Mouse (Mus musculus) gastrocnemius, postnatal 25 days (tissue): ENCODE results near the gene Hmga1b. TPM values are rescaled to one million over a fixed set of nuclear protein-coding genes. Genes with fewer than 3 reads are reported as not detected.
"Not testable (repeated sequence)": the region's sequence is repeated elsewhere in the genome, so short reads cannot be mapped to it uniquely, and the experiment has no call there.

Source experiments
- DNase-seq: peaks from one replicate; pipeline ENCODE4 v3.0.0; 2022
- total RNA-seq, 2 experiments: library from RNA; stranded (reverse); gene quantifications; 1 replicate in 1 of 2; 2 replicates in 1 of 2; pipeline ENCODE4 v1.2.3; 2021

The Hmga1b gene
- total RNA-seq, 2 experiments from 2014 or later, result 17.1 to 19.8 TPM

DNA sequence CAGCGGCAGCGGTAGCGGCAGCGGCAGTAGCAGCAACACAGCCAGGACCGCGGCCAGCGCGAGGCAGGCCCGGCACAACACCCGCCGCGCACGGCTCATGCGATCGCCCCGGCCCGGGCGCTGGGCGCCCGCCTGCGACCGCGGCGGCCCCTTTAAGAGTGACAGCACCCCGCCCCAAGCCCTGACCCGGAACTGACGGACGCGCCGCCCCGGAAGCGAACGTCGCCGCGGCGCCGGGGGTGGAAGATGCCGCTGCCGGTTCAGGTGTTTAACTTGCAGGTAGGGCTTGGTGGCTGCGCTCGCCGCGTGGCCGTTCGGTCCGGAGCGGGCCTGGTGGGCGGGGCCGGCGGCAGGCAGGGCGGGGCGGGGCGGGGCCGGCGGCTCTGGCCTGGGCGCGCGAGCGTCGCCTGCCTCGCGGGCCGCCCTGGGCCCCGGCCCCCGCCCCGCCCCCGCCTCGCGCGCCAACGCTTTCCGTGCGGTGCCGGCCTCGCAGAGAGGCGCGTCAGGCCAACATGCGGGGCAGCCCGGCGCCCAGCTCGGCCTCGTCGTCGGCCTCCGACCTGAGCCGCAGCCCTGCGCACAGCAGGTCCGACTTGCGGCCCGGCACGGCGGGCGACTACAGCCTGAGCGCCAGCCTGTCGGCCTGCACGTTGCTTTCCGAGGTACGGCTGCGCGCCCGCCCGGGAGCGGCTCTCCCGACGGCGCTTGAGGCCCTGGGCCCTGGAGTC is 21.6 kb downstream of the Hmga1b start, which contains the start of the genes Rfng and Gps1:
Gene Rfng (minus strand): TSS at position 144 of the 728 bp plus-strand sequence.
Gene Gps1 (plus strand): TSS at position 209 of the 728 bp plus-strand sequence.
- peak; percentile 81 for DNase-seq

DNA sequence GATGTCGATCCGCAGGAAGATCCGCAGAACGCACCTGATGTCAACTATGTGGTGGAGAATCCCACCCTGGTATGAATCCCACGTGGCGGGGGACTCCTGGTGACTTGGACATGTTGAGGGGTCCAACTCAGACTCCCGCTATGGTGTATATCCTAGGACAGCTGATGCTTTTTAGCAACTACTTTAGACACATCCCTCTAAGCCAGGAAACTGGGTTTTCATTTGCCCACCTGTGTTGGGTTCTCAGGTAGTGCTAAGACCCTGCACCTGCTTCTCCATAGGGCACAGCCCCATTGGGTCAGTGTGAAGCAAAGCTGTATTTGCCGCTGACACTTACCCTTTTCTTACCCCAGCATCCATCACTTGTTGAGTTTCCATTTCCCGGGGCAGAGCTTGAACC is 22.6 kb downstream of the Hmga1b start:
- no peak for DNase-seq

DNA sequence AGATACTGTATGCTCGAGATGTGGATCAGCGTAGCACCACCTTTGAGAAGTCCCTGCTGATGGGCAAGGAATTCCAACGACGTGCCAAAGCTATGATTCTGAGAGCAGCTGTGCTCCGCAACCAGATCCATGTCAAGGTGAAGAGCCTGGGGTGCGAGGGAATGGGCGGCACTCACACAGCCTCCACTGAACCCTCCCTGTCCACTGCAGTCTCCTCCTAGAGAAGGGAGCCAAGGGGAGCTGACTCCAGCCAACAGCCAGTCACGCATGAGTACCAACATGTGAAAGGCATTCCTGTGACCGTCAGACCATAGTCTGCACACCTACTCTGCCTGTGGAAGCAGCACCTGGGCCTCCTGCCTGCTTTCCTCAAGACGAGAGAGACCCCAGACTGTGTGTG is 25.9 kb downstream of the Hmga1b start:
- DNase-seq, result not testable (repeated sequence)

DNA sequence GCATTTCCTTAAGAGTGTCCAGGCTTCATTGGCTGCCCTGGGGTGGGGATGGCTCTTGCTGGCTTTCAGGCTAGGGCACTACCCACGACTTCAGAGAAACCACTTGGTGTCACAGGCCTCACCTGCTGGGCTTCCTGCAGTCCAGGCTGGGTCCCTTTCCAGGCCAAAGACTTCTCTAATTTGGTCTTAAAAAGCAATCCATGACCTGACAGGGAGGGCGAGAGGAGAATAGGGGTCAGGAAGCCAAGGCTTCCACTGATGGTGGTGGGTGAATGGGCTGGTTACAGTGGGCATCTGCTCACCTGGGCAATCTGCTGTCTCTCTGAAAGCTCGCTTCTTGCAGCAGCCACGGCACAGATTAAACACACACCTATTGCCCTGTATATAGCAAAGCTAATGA is 26.8 kb downstream of the Hmga1b start:
- DNase-seq, result no peak

DNA sequence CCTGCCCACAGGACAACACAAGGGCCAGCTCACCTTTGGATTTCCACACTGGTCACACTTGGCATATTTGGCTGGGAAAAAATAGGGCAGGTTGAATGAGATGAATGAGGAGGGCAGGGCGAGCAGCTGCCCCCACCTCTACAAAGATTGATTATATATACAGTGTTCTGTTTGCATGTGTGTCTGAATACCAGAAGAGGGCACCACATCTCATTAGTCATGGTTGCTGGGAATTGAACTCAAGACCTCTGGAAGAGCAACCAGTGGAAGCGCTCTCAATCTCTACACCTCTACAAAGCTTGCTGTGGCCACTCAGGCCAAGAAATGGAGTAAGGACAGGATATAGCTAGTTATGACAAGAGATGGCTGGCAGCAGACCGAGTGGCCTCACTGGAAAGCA is 27.2 kb downstream of the Hmga1b start:
- DNase-seq, result no peak

DNA sequence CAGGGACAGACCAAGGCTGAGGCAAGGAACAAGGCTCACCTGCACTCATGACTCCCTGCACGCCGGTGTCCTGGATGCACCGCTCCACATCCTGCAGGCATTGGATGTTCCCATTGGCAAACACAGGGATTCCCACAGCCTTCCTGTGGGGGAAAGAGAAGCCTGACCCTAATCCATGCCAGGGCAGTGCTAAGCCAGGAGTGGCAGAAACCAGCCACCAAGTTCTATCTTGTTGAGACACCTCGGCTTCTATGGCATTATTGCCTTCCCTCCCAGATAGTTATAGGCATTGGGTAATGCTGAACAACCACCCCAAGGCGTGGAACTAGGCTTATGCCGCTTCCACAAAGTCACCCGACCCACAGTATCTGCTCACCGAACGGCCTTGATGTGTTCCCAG is 30.1 kb downstream of the Hmga1b start:
- DNase-seq, result no peak

DNA sequence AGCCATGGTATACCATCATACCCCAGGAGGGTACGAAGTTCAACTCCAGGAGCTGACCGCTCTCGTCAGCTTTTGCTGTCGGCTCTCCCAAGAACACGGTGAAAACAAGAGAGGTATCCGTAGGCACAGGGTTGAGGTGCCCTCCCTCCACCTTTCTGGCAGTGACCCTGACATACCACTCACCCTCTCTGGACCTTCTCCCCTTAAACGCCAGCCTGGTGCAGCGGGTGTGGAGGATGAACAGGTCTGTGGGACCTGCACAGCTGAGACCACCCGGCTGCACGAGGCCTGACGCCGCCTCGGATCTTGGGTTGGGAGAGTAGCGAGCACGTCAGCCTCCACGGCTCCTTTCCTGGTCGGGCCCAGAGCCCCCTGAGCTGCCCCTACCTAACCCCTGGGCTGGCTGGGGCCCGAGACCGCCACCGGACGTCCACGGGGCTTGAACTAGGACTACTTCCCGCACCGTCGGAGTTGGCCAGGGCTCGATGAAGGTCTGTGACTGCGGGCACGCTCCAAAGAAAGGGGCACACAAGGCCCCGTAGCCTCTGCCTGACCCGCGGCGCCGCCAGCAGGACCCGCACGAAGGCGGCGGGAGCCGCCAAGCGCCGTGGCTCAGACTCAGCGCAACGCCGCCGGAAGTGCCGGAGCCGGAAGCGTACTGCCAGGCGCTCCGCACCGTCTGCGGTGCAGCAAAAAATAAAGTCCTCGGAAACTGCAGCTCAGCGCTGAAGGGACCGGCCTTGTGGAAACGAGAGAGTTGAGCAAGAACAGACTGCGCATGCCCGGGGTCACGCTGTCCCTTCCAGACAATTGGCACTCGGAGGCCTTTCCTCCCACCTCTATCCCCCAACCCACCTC is 33.4 kb downstream of the Hmga1b start, which contains the start of gene Dus1l:
Gene Dus1l (minus strand): TSS at position 648 of the 858 bp plus-strand sequence.
- peak; percentile 95 for DNase-seq

DNA sequence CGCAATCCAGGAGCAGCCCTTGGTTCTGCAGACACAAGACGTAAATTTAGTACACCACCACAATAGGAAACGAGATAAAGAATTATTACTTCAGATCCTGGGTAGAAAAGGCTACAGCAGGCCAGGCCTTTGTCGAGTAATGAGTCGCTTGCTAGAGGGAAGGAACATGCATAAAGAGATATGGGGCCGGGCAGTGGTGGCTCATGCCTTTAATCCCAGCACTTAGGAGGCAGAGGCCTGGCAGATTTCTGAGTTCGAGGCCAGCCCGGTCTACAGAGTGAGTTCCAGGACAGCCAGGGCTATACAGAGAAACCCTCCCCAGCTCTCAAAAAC is 34.0 kb downstream of the Hmga1b start:
- no peak for DNase-seq

DNA sequence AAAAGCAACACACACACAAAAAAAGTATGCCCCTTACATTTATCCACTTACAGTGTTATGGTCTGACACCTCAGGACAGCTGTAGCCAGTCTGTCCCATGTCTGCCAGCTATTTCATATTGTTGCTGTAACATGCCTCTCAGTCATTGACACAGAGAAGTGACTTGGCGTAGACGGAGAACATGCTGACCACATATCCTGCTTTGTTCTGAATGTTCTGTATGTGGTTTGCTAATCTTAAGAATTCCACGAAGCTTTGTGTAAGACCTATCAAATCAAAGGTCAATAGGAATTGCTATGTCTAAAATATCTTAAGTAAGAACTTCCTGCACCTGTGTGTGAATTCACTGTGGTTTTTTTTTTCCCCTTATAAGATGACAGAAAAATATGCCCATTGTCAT is 35.6 kb downstream of the Hmga1b start:
- no peak for DNase-seq

DNA sequence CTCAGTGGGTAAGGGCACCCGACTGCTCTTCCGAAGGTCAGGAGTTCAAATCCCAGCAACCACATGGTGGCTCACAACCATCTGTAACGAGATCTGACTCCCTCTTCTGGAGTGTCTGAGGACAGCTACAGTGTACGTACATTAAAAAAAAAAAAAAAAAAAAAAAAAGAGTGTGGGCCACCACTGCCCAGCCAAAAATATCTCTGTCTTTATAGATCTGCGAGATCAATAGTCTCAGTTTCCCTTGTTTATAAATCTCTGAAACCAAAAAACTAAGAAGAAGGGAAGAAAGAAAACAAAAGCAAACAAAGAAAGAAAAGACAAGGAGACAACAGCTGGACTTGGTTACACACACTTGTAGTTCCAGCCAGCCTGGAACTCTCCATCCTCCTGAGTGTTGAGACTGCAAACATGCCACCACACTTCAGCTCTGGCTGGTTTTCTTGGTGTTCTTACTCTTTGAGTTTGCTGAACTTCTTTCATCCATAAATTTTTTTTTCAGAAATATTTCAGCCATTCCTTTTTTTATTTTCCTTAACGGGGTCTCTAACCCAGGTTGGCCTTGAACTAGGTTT is 36.8 kb downstream of the Hmga1b start:
- DNase-seq, result no peak

DNA sequence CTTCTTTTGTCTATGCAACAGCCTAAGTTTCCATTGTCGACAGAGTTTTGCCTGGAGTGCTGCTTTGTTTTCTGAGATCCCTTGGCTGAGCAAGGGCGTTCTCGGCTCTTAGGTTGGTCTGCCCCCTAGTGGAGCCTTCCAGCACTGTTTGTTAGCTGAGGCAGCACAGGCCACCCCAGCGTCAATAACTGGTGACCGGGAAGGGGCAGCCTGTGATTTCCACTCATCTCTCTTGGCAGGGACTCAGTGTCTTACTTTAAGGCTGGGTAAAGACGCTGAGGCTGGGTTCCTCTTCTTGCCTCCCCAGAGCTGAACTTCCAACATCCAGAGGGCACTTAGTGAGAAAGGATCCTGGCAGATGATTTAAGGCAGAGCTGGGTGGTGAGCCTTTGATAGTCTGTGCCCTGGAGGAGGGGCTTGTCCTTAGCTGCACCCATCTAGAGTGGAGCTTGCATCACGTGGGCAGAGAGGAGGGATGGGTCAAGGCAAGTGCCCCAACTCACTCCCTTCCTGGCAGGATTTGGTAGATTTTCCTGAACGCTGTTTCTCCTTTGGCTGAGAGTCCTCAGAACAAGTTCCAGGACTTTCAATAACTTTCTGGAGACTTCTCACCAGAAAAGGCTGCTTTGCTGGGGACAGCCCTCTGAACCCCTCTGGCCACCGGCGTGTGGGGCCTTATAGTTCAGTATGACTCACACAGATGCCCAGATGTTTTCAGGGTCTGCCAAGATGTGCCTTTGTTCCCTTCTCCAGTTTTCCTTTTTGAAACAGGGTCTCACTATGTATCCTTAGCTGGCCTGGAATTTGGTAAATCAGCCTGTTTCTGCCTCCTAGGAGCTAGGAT is 37.7 kb downstream of the Hmga1b start:
- DNase-seq, result peak; percentile 86

DNA sequence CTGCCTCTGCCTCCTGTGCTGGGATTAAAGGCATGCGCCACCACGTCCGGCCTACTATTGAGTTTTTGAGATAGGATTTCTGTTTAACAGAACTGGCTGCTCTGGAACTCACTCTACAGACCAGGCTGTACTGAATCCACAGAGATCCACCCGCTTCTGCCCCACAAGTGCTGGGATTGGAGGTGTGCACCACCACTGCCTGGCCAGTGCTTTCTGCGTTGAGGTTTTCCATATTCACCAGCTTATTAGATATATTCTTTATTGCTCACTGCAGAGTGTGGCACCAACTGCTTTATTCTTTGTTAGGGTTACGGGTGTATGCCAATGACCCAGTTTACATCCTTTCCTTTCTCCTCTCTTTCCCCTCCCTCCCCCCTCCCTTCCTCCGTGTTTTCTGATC is 41.7 kb downstream of the Hmga1b start:
- DNase-seq, result no peak

DNA sequence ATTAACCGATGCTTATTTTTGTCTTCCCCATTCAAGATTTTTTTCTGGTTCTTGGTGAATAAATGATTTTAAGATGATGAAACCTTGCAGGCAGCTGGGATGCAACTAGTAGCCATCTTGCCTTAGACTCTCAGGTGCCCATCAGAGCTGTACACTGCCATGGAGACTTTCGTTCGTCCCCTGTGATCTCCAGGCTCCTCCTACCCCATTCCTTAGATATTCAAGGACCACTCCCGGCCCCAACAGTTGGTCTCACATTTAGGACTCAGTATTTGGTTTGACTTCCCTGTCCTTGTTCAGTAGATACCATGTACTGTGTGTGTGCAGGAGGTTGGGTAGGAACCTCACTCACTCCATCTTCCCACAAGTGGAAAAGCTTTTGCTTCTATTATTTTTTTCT is 42.2 kb downstream of the Hmga1b start:
- no peak for DNase-seq

DNA sequence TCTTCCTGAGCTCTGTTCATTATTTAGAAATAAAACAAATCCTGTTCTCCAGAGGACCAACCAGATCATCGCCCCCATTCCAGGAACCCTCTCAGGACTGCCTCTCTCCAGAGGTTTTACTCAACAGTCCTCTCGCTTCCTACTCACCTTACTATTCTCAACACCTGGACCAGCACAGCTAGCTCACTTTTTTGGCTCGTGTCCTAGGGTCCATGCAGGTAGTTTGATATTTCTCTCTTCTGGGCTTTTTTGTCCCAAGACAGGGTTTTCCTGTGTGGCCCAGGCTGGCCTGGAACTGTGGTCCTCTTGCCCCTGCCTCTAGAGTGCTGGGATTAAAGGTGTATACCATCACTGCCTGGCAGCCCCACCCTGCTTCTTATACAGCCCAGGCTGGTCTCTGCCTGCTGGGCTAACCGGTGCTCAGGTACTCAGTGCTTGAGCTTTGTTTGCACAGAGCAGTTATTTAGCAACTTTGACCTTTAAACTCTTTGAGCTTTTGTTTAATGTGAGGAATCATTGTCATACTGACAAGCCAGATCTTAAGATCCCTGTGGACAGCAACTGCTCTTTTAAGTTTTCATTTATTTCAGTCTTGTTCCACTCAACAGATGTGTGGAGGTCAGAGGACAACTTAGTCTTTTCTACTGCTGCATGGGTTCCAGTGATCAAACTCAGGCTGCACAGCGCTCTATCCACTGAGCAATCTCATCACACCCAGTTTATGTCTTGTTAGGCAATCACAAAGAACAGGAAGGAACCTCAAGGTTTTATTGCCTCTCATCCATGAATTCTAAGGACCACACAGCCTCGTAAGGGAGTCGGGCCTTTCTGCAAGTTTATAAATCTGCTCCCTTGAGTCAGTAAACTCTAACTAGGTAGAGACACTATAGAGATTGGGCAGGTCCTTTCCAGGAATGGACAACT is 43.0 kb downstream of the Hmga1b start:
- DNase-seq, result no peak

DNA sequence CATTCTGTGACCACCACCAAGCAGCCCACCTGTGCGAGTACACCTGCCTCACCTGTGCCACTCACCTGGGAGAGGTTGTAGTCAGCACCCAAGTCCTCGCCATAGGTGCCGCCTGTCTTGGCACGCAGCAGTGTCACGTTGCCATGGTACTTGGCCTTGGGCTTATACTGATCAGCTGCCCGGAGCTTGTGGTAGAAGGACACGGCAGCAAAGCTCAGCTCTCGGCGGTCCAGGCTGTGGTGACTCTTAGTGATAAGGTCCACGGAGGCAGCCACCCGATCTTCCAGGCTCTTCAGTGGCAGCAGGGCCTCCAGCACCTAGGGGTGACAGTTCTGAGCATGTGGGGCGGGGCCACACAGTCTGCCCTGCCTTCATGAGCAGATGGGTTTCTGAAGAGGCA is 45.4 kb downstream of the Hmga1b start:
- DNase-seq, result no peak

DNA sequence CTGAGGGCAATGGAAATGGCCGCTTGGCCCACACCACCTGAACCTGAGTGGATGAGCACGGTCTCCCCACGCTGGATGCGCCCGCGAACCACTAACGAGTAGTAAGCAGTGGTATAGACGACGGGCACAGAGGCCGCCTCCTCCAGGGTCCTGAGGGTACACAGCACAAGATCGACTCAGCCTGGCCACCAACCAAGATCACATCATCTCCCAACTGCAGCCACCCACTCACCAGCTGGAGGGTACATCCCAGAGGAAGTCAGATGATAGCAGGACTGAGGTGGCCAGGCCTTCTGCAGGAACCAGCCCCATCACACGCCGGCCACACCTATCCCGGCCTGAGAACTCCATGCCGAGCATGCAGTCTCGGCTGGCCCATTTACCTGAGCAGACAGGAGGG is 49.5 kb downstream of the Hmga1b start:
- DNase-seq, result no peak

Other genes with a start within 250 kb of the Hmga1b start
- under 1 TPM in 1 of 2 experiments, not detected in 1; 0.31 TPM for gene Gcgr, start 232.1 kb upstream of the Hmga1b start, total RNA-seq
- 10 to 100 TPM; 21.4 to 23.7 TPM for gene Mcrip1, start 213.1 kb upstream of the Hmga1b start, total RNA-seq
- 100 to 1,000 TPM in 1 of 2 experiments, 10 to 100 TPM in 1; 92.3 to 377 TPM for gene Ppp1r27, start 211.7 kb upstream of the Hmga1b start, total RNA-seq
- 100 to 1,000 TPM; 192 to 198 TPM for gene P4hb, start 189.5 kb upstream of the Hmga1b start, total RNA-seq
- 10 to 100 TPM; 80.1 to 95.2 TPM for gene Arhgdia, start 181.2 kb upstream of the Hmga1b start, total RNA-seq
- 10 to 100 TPM; 39.1 to 40.5 TPM for gene Alyref, start 164.4 kb upstream of the Hmga1b start, total RNA-seq
- gene Anapc11, start 164.4 kb upstream of the Hmga1b start, total RNA-seq, result 10 to 100 TPM; 50.7 to 51.6 TPM
- gene Npb, start 154.3 kb upstream of the Hmga1b start, total RNA-seq, result not detected
- gene Pcyt2, start 144.9 kb upstream of the Hmga1b start, total RNA-seq, result 10 to 100 TPM; 30.7 to 34.7 TPM
- 1 to 10 TPM; 4.3 to 7.2 TPM for gene Sirt7, start 137.6 kb upstream of the Hmga1b start, total RNA-seq
- gene Mafg, start 129.2 kb upstream of the Hmga1b start, total RNA-seq, result 10 to 100 TPM; 41.8 to 47.1 TPM
- gene Pycr1, start 119.0 kb upstream of the Hmga1b start, total RNA-seq, result 1 to 10 TPM; 6.7 to 6.8 TPM
- gene Myadml2, start 114.6 kb upstream of the Hmga1b start, total RNA-seq, result 100 to 1,000 TPM; 121 to 134 TPM
- gene Notum, start 101.6 kb upstream of the Hmga1b start, total RNA-seq, result under 1 TPM in 1 of 2 experiments, not detected in 1; 0.18 TPM
- gene Aspscr1, start 89.8 kb upstream of the Hmga1b start, total RNA-seq, result 10 to 100 TPM; 25.8 to 28.8 TPM
- 10 to 100 TPM; 25.4 to 32.7 TPM for gene Cenpx, start 49.1 kb upstream of the Hmga1b start, total RNA-seq
- gene Lrrc45, start 48.9 kb upstream of the Hmga1b start, total RNA-seq, result 1 to 10 TPM; 4.0 to 4.3 TPM
- 1 to 10 TPM; 1.2 TPM for gene Rac3, start 41.3 kb upstream of the Hmga1b start, total RNA-seq
- gene Dcxr, start 35.5 kb upstream of the Hmga1b start, total RNA-seq, result 1 to 10 TPM; 5.8 to 6.0 TPM
- gene Cbr2, start 30.7 kb upstream of the Hmga1b start, total RNA-seq, result 10 to 100 TPM in 1 of 2 experiments, 1 to 10 TPM in 1; 9.6 to 16.9 TPM
- 10 to 100 TPM in 1 of 2 experiments, 1 to 10 TPM in 1; 9.6 to 11.0 TPM for gene Rfng, start 21.4 kb downstream of the Hmga1b start, total RNA-seq
- 10 to 100 TPM; 50.3 to 53.0 TPM for gene Gps1, start 21.5 kb downstream of the Hmga1b start, total RNA-seq
- 10 to 100 TPM; 32.6 to 36.2 TPM for gene Dus1l, start 33.6 kb downstream of the Hmga1b start, total RNA-seq
- 10 to 100 TPM; 11.1 to 59.9 TPM for gene Fasn, start 61.8 kb downstream of the Hmga1b start, total RNA-seq
- 1 to 10 TPM; 2.8 to 2.9 TPM for gene Ccdc57, start 170.1 kb downstream of the Hmga1b start, total RNA-seq
- gene Slc16a3, start 185.7 kb downstream of the Hmga1b start, total RNA-seq, result 100 to 1,000 TPM; 313 to 418 TPM
- gene Csnk1d, start 228.5 kb downstream of the Hmga1b start, total RNA-seq, result 10 to 100 TPM; 45.8 to 52.6 TPM